Mouse (Mus musculus) myocyte (in vitro differentiated cells): ENCODE measurements around the gene Itk.

ENCODE experiments used
- E2F4 ChIP-seq: IDR thresholded peaks from one replicate; pipeline ENCODE4 v1.6.1; 2011; ENCODE audit warnings: mild to moderate bottlenecking, control low read depth, moderate library complexity; ENCODE audit not compliant: insufficient read depth
- MAX ChIP-seq: IDR thresholded peaks from one replicate; pipeline ENCODE4 v1.6.1; 2011; ENCODE audit warnings: low read depth, mild to moderate bottlenecking, control low read depth

DNA sequence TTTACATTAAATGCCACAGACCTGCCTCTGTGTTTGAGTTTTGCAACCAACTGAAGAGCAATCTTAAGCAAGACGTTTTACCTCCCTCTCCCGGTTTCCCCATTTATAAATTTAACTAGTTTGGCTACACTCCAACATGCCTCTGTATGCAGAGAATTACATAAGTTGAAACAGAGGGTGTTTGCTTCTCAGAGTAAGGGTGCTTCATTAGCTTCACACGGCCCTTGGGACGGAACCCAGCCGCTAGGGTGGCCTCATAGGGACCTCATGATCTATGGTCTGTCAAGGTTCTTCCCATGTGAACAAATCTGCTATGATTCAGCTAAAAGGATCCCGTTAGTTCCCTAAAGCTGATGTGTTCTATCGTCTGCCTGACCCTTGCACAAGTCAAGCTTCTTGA is 74.8 kb downstream of the Itk start:
- no peak for TF ChIP-seq MAX
- no peak for TF ChIP-seq E2F4
